Mouse (Mus musculus) MN1 (cell line): Measurements from ENCODE around the gene Bdnf.

ENCODE experiments used
- DNase-seq: peaks from one replicate; pipeline ENCODE4 v3.0.0-alpha.2; 2016; ENCODE audit warnings: low spot score

Bdnf gene

GRCm38 (mm10) chr2:109706524-109706923, 32.0 kb downstream of the Bdnf start:
- no peak for DNase-seq

GRCm38 (mm10) chr2:109709346-109709745, 34.8 kb downstream of the Bdnf start:
- no peak for DNase-seq

- DNase-seq = no peak
These were observed 36.5 kb downstream of the Bdnf start for GRCm38 (mm10) chr2:109711049-109711448.

GRCm38 (mm10) chr2:109725261-109725660, 50.8 kb downstream of the Bdnf start:
- DNase-seq = no peak

GRCm38 (mm10) chr2:109725831-109726230, 51.3 kb downstream of the Bdnf start:
- DNase-seq = no peak

GRCm38 (mm10) chr2:109729221-109729620, 54.7 kb downstream of the Bdnf start:
- no peak for DNase-seq

- DNase-seq = no peak
These were observed 58.9 kb downstream of the Bdnf start for GRCm38 (mm10) chr2:109733201-109734039.

- no peak for DNase-seq
These were observed 59.7 kb downstream of the Bdnf start for GRCm38 (mm10) chr2:109734228-109734627.

- DNase-seq = no peak
These were observed 60.2 kb downstream of the Bdnf start for GRCm38 (mm10) chr2:109734666-109735065.

- DNase-seq = no peak
These were observed 60.8 kb downstream of the Bdnf start for GRCm38 (mm10) chr2:109735347-109735746.

GRCm38 (mm10) chr2:109736306-109736705, 61.8 kb downstream of the Bdnf start:
- DNase-seq = no peak

GRCm38 (mm10) chr2:109738331-109738730, 63.8 kb downstream of the Bdnf start:
- DNase-seq = no peak

- no peak for DNase-seq
These were observed 68.9 kb downstream of the Bdnf start for GRCm38 (mm10) chr2:109743208-109743960.

- no peak for DNase-seq
These were observed 71.7 kb downstream of the Bdnf start for GRCm38 (mm10) chr2:109746223-109746622.

GRCm38 (mm10) chr2:109748412-109748811, 73.9 kb downstream of the Bdnf start:
- DNase-seq = no peak

GRCm38 (mm10) chr2:109748815-109749214, 74.3 kb downstream of the Bdnf start:
- DNase-seq = no peak

GRCm38 (mm10) chr2:109749964-109750363, 75.5 kb downstream of the Bdnf start:
- no peak for DNase-seq

- no peak for DNase-seq
These were observed 76.0 kb downstream of the Bdnf start for GRCm38 (mm10) chr2:109750484-109750883.

- no peak for DNase-seq
These were observed 81.8 kb downstream of the Bdnf start for GRCm38 (mm10) chr2:109756305-109756704.

- no peak for DNase-seq
These were observed 92.3 kb downstream of the Bdnf start for GRCm38 (mm10) chr2:109766772-109767171.

- no peak for DNase-seq
These were observed 94.3 kb downstream of the Bdnf start for GRCm38 (mm10) chr2:109768814-109769213.

GRCm38 (mm10) chr2:109776374-109776773, 101.9 kb downstream of the Bdnf start:
- DNase-seq = no peak
